Mouse (Mus musculus) adrenal gland (tissue): ENCODE measurements around the gene Gins3.

Experiments
- intact Hi-C: fragments of 180-260 bp; cut with DNase I; formaldehyde crosslinking; loops from one replicate; pipeline ENCODE4 v1.15.1; 2025

Gene Gins3

GRCm38 (mm10) chr8:95690929-95691541, 57.8 kb downstream of the Gins3 start:
- intact Hi-C loops: loop anchor here (10.0 kb wide), 1 partner anchor 336 kb away; the partner anchor contains the start of gene Mmp15

GRCm38 (mm10) chr8:95694631-95695030, 61.4 kb downstream of the Gins3 start:
- intact Hi-C loops: loop anchor here (10.0 kb wide), 1 partner anchor 340 kb away; the partner anchor contains the start of gene Mmp15
